Comparison of ENCODE assay signal across 8 mouse cellular contexts in genomic region chr7:28982274-28983013, GRCm38 (mm10). TPM values are rescaled to one million over a fixed set of nuclear protein-coding genes. Genes with fewer than 3 reads are reported as not detected.
DNase-seq lines count a peak whose midpoint lies in the region; ATAC-seq and TF ChIP-seq lines count a peak whose summit lies in the region.

No protein-coding gene starts in this region.

- no peak for TF ChIP-seq CTCF in E14TG2a.4 (conservative IDR thresholded peaks at IDR 0.05; ENCODE audit: low read length)
- TF ChIP-seq CTCF in intestine, postnatal 0 days (IDR thresholded peaks at IDR 0.05; ENCODE audit: low read depth): no peak

- peak; percentile 91 to 94 for DNase-seq in B cell, adult 2 months
- DNase-seq in forebrain, embryonic 14.5 days (ENCODE audit: low spot score): peak; percentile 11
- peak; percentile 66 to 72 for DNase-seq in lung, postnatal 4 days
- peak; percentile 96 to 97 for DNase-seq in spleen, postnatal 36 days (ENCODE audit: low spot score in 2 of 2)
- DNase-seq in layer of hippocampus, adult 18-20 months (ENCODE audit: low spot score in 2 of 2): no peak
- DNase-seq in urinary bladder, postnatal 25 days (ENCODE audit: low spot score): no peak

- WGBS in forebrain, embryonic 14.5 days: 15% methylated on average over 19 of the region's 19 CpGs
- WGBS in intestine, postnatal 0 days: 13% methylated on average over 19 of the region's 19 CpGs

- peak; percentile 57; the same call in 1 of the 2 replicates for ATAC-seq in forebrain, embryonic 14.5 days
- ATAC-seq in intestine, postnatal 0 days: peak; percentile 29

- H3K9me3 ChIP-seq in E14TG2a.4 (ENCODE audit: low read length): no peaks in the 10 kb centered on the region
- H3K9me3 ChIP-seq in forebrain, embryonic 14.5 days (replicated peaks; ENCODE audit: control insufficient read depth, low read length): no peaks in the 10 kb centered on the region
- H3K9me3 ChIP-seq in intestine, postnatal 0 days (ENCODE audit: control insufficient read depth): no peaks in the 10 kb centered on the region

- H3K36me3 ChIP-seq in E14TG2a.4 (ENCODE audit: insufficient read depth, low read length): peaks cover 42% of the 10 kb centered on the region
- peaks cover 21% of the 10 kb centered on the region for H3K36me3 ChIP-seq in forebrain, embryonic 14.5 days (ENCODE audit: control insufficient read depth, insufficient read depth, low read length)
- H3K36me3 ChIP-seq in intestine, postnatal 0 days (ENCODE audit: control insufficient read depth, insufficient read depth): peaks cover 21% of the 10 kb centered on the region

- peak overlapping the region; percentile 57 for H3K9ac ChIP-seq in forebrain, embryonic 14.5 days (ENCODE audit: low read length)
- H3K9ac ChIP-seq in intestine, postnatal 0 days (ENCODE audit: low read depth, low read length): peak overlapping the region; percentile 57; the same call in 1 of the 2 replicates

- peaks cover 68% of the 10 kb centered on the region for H3K4me1 ChIP-seq in E14TG2a.4 (replicated peaks; ENCODE audit: low read depth, low read length)
- H3K4me1 ChIP-seq in forebrain, embryonic 14.5 days (ENCODE audit: control insufficient read depth, insufficient read depth, low read length): peaks cover 9% of the 10 kb centered on the region
- peaks cover 5% of the 10 kb centered on the region; the same call in 1 of the 2 replicates for H3K4me1 ChIP-seq in intestine, postnatal 0 days (replicated peaks; ENCODE audit: control insufficient read depth, insufficient read depth, low read length)

- H3K27ac ChIP-seq in forebrain, embryonic 14.5 days (ENCODE audit: low read depth, low read length): peak overlapping the region; percentile 46; the same call in 1 of the 2 replicates
- H3K27ac ChIP-seq in intestine, postnatal 0 days (ENCODE audit: low read depth, low read length): peak overlapping the region; percentile 72; the same call in 1 of the 2 replicates

- no peaks in the 10 kb centered on the region for H3K27me3 ChIP-seq in E14TG2a.4 (ENCODE audit: insufficient read depth, low read length)
- no peaks in the 10 kb centered on the region for H3K27me3 ChIP-seq in forebrain, embryonic 14.5 days (replicated peaks; ENCODE audit: control insufficient read depth, insufficient read depth, low read length)
- H3K27me3 ChIP-seq in intestine, postnatal 0 days (replicated peaks; ENCODE audit: control insufficient read depth, insufficient read depth, low read length): no peaks in the 10 kb centered on the region

- H3K4me2 ChIP-seq in forebrain, embryonic 14.5 days (ENCODE audit: low read length): peak overlapping the region; percentile 73
- peak overlapping the region; percentile 85 for H3K4me2 ChIP-seq in intestine, postnatal 0 days (replicated peaks; ENCODE audit: low read depth)

- peak overlapping the region; percentile 91 for H3K4me3 ChIP-seq in E14TG2a.4 (replicated peaks; ENCODE audit: low read length)
- H3K4me3 ChIP-seq in forebrain, embryonic 14.5 days (ENCODE audit: low read depth, low read length): peak overlapping the region; percentile 78
- peak overlapping the region; percentile 71 for H3K4me3 ChIP-seq in intestine, postnatal 0 days (ENCODE audit: low read depth, low read length)

RNA-seq across cellular contexts. Expression of gene Map4k1, which starts 0.6 kb away (rescaled TPM):
- 6.1 and 6.9 TPM in 2 replicates for polyA plus RNA-seq in forebrain, embryonic 14.5 days (2014; fragmentation: Nextera tagmentation; extraction: Ambion mirVana)
- 1.5 and 1.6 TPM in 2 replicates for polyA plus RNA-seq in intestine, postnatal 0 days (2015; fragmentation: Nextera tagmentation; extraction: Ambion mirVana)
- total RNA-seq in layer of hippocampus, adult 18-20 months (2021): 1 to 10 TPM in 1 of 2 experiments, under 1 TPM in 1; 0.99 to 1.3 TPM

RNA-seq across cellular contexts. Expression of gene Eif3k, which starts 0.8 kb away (rescaled TPM):
- 345 and 412 TPM in 2 replicates for polyA plus RNA-seq in forebrain, embryonic 14.5 days (2014; fragmentation: Nextera tagmentation; extraction: Ambion mirVana)
- 282 and 286 TPM in 2 replicates for polyA plus RNA-seq in intestine, postnatal 0 days (2015; fragmentation: Nextera tagmentation; extraction: Ambion mirVana)
- total RNA-seq in layer of hippocampus, adult 18-20 months (2021): 100 to 1,000 TPM; 201 to 212 TPM

RNA-seq across cellular contexts. Expression of gene Actn4, which starts 20.3 kb away (rescaled TPM):
- 101 and 128 TPM in 2 replicates for polyA plus RNA-seq in forebrain, embryonic 14.5 days (2014; fragmentation: Nextera tagmentation; extraction: Ambion mirVana)
- 293 and 319 TPM in 2 replicates for polyA plus RNA-seq in intestine, postnatal 0 days (2015; fragmentation: Nextera tagmentation; extraction: Ambion mirVana)
- total RNA-seq in layer of hippocampus, adult 18-20 months (2021): 100 to 1,000 TPM; 127 to 136 TPM

Comparison
In these comparisons a context has a peak if more than half of its experiments do, and no peak if none do; other contexts are left out.
1. DNase-seq: peak in B cell, adult 2 months (2 of 2), forebrain, embryonic 14.5 days (single experiment), lung, postnatal 4 days (2 of 2) and spleen, postnatal 36 days (2 of 2); none in layer of hippocampus, adult 18-20 months (0 of 2) and urinary bladder, postnatal 25 days (single experiment).
2. Peak in every context shown above with its lines, with median percentiles within 50 percentile points of each other: H3K4me3 ChIP-seq.